Mouse (Mus musculus): Measurements from ENCODE around the gene Tnpo3.

DNA sequence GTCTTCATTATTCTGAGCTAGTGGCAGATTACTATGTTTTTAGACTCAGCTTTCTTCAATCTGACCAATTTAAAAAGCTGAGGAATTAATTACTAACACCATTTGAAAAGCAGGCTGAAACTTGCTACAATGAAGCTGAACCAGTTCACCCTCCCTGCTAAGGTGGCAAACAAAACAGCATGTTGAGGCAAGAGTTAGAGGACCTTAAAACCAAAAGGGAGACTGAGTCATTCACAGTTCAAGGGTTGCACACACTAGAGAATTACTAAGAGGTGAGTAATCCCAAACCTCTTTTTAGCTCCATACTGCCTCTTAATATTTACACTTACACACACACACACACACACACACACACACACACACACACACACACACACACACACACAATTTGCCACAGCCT, 62.1 kb downstream of the Tnpo3 start:
- TF ChIP-seq CTCF (IDR thresholded peaks at IDR 0.05; ENCODE audit: borderline replicate concordance, insufficient read depth, low read depth, low read length) (no peak), POLR2A (IDR thresholded peaks at IDR 0.05; ENCODE audit: borderline replicate concordance, insufficient read depth, low read length) (no peak)

All from cerebellum, adult 2 months (tissue).